Mouse (Mus musculus) hindbrain, postnatal 0 days (tissue): ENCODE results near the gene Oxct2a. TPM values are rescaled to one million over a fixed set of nuclear protein-coding genes. Genes with fewer than 3 reads are reported as not detected.
"Not testable (repeated sequence)": the region's sequence is repeated elsewhere in the genome, so short reads cannot be mapped to it uniquely, and the experiment has no call there.

Experiments used
- ATAC-seq: fragments of 200-750 bp; cut with Nextera tagmentation; 2 replicates; pipeline ENCODE4 v1.8.0; 2017; ENCODE audit warnings: mild to moderate bottlenecking, moderate TSS enrichment, moderate library complexity
- DNase-seq: peaks from one replicate; pipeline ENCODE4 v3.0.0-alpha.2; 2015; ENCODE audit warnings: low spot score
- H3K27ac ChIP-seq: fragments of 300-500 bp; sonication (generic); 2 replicates; pipeline ENCODE4 v1.5.1; 2014; ENCODE audit warnings: mild to moderate bottlenecking
- H3K27me3 ChIP-seq: fragments of 300-500 bp; sonication (generic); 2 replicates; pipeline ENCODE4 v1.6.1; 2014; ENCODE audit warnings: low read length, mixed read lengths; ENCODE audit not compliant: insufficient read depth
- H3K36me3 ChIP-seq: fragments of 300-500 bp; sonication (generic); 2 replicates; pipeline ENCODE4 v1.6.1; 2014; ENCODE audit warnings: low read length, mixed read lengths; ENCODE audit not compliant: insufficient read depth
- H3K4me1 ChIP-seq: fragments of 300-500 bp; sonication (generic); 2 replicates; pipeline ENCODE4 v1.6.1; 2014; ENCODE audit warnings: antibody characterized with exemption, low read length, mixed read lengths; ENCODE audit not compliant: insufficient read depth
- H3K4me2 ChIP-seq: fragments of 300-500 bp; sonication (generic); 2 replicates; pipeline ENCODE4 v1.6.1; 2014; ENCODE audit warnings: low read depth, mild to moderate bottlenecking, low read length, moderate library complexity, mixed read lengths
- H3K4me3 ChIP-seq: fragments of 300-500 bp; sonication (generic); 2 replicates; pipeline ENCODE4 v1.5.1; 2014; ENCODE audit warnings: low read length
- H3K9ac ChIP-seq: fragments of 300-500 bp; sonication (generic); replicated peaks from 2 replicates; pipeline ENCODE4 v1.6.1; 2014; ENCODE audit warnings: mild to moderate bottlenecking, low read length, moderate library complexity, mixed read lengths
- H3K9me3 ChIP-seq: fragments of 300-500 bp; sonication (generic); 2 replicates; pipeline ENCODE4 v1.6.1; 2016; ENCODE audit warnings: low read length, mixed read lengths
- CTCF ChIP-seq: IDR thresholded peaks from 2 replicates; pipeline ENCODE4 v1.5.1; 2016; ENCODE audit warnings: antibody characterized with exemption, control low read depth, low read depth
- WGBS: fragments of 180-500 bp; shearing (Covaris S2); extraction: QIAGEN DNeasy Blood & Tissue Kit; methylation state at CpG from one replicate; pipeline ENCODE4 v1.1.7; 2014; 5-methylcytosine and 5-hydroxymethylcytosine counted together
- polyA plus RNA-seq: library from polyadenylated mRNA; unstranded; fragments of >200 nt; fragmentation: Nextera tagmentation; extraction: Ambion mirVana; gene quantifications from 2 replicates; pipeline ENCODE4 v1.2.1, GENCODE M21; 2015
- total RNA-seq: library from RNA; depleted of rRNA; stranded (reverse); fragments of >200 nt; gene quantifications from 2 replicates; pipeline ENCODE4 v1.2.3, GENCODE M21; 2014

Gene Oxct2a
- total and polyA plus RNA-seq, 2 experiments from 2014 or later = 0.20 to 0.47 TPM

DNA sequence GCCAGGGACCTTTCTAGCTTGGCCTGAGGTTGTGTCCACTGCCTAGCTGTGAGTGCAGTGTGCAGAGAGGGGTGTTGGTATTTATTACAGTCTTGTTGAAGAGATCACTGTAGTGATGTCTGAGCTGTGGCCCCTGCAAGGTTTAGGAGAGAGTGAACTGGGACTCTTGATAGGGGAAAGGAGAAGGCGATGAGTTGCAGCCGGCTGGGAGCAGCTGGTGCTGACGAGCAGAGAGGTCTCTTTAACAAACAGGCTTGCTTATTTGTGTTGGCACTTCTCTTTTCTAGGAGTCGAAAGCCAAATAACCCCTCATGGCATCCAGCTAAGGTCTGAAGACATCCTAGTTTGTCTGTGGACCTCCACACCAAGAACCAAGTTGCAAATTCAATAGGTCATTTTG, 25.2 kb downstream of the Oxct2a start:
- H3K27me3 ChIP-seq = no peaks in the 10 kb centered on the region
- peaks cover 57% of the 10 kb centered on the region for H3K36me3 ChIP-seq
- no peak for ATAC-seq
- H3K4me1 ChIP-seq = no peaks in the 10 kb centered on the region
- H3K4me3 ChIP-seq = no peak overlapping the region
- no peak overlapping the region for H3K4me2 ChIP-seq
- no peak overlapping the region for H3K9ac ChIP-seq
- 76% methylated on average over 4 of the region's 4 CpGs for WGBS
- H3K27ac ChIP-seq = no peak overlapping the region
- no peak for TF ChIP-seq CTCF
- DNase-seq = no peak
- H3K9me3 ChIP-seq = no peaks in the 10 kb centered on the region

DNA sequence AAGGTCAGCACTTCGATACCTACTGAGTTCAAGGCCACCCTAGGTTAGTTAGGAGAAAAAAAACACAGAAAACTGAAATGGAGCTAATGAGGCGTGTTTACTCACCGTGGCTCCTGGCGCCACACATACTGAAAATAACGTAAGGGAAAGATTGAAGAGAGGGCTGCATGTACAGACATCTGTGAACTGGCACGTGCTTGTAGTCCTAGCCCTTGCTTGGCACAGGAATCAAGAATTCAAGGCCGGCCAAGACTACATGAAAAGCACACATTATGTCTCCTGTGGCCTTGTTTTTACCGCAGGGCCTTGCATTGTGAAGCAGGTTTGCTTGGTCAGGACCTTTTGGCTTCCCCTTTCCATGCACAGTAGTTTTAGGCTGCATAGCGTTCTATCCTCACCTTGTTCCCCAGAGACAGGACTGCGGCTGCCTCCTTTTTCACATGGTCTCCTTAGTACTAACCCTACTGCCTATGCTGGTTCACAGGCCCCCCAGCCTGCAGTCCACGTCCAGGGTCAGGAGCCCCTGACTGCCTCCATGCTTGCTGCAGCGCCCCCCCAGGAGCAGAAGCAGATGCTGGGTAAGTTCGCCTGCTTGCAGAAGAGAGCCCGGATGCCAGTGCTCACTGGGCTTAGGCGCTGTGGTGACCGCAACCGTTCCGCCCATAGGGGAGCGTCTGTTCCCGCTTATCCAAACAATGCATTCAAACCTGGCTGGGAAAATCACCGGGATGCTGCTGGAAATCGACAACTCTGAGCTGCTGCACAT, 26.1 kb downstream of the Oxct2a start:
- 84% methylated on average over 21 of the region's 22 CpGs for WGBS
- no peak for DNase-seq
- no peaks in the 10 kb centered on the region for H3K27me3 ChIP-seq
- H3K9ac ChIP-seq = no peak overlapping the region
- H3K36me3 ChIP-seq = peaks cover 57% of the 10 kb centered on the region
- H3K4me2 ChIP-seq = no peak overlapping the region
- no peak for ATAC-seq
- H3K9me3 ChIP-seq = no peaks in the 10 kb centered on the region
- TF ChIP-seq CTCF = no peak
- no peaks in the 10 kb centered on the region for H3K4me1 ChIP-seq
- no peak overlapping the region for H3K27ac ChIP-seq
- no peak overlapping the region for H3K4me3 ChIP-seq

DNA sequence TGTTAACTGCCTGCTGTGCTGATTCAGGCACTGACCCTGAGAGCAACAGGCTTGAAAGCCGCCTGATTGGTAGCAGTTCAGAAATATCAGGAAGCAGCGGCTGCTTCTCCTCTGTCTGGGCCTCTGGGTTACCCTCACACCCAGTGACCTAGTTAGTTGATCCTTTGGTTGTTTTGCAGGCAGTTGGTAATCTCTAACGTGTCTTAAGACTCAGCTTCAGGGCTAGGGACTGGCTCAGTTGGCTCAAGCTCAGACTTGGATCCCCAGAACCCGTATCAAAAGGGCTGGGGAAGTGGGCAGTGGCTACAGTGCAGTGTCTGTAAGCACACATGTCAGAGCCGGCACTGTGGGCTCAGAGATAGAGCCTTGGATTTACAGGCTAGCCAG, 27.3 kb downstream of the Oxct2a start:
- H3K9ac ChIP-seq = no peak overlapping the region
- no peak for DNase-seq
- H3K4me2 ChIP-seq = no peak overlapping the region
- no peaks in the 10 kb centered on the region for H3K4me1 ChIP-seq
- H3K9me3 ChIP-seq = no peaks in the 10 kb centered on the region
- no peak for TF ChIP-seq CTCF
- WGBS = 83% methylated on average over 5 of the region's 5 CpGs
- ATAC-seq = no peak
- H3K4me3 ChIP-seq = no peak overlapping the region
- H3K36me3 ChIP-seq = peaks cover 61% of the 10 kb centered on the region
- H3K27me3 ChIP-seq = no peaks in the 10 kb centered on the region
- no peak overlapping the region for H3K27ac ChIP-seq

DNA sequence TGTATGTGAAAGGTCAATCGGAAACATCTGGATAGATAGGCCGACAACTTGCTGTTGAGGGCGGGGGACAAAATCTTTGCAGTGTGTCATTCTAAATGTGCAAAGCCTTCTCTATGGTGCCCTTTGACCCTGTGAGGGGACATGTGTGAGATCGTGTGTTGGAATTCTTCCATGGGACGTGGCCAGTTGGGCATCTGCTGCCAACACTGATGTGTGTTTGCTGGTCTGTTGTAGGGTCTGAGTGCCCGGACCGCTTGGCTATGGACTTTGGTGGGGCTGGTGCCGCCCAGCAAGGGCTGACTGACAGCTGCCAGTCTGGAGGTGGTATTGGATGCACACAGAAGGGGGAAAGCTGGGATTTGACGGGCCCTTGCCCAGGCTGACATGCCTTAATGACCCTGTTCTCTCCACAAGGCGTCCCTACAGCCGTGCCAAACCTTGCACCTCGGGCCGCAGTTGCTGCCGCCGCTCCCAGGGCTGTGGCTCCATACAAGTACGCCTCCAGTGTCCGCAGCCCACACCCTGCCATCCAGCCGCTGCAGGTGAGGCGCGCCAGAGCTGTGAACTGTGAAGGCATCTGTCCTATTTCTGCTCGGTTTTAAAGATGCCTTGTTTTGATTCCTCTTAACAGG, 27.8 kb downstream of the Oxct2a start:
- H3K9me3 ChIP-seq = no peaks in the 10 kb centered on the region
- no peak overlapping the region for H3K4me3 ChIP-seq
- no peak overlapping the region for H3K4me2 ChIP-seq
- peaks cover 66% of the 10 kb centered on the region for H3K36me3 ChIP-seq
- no peak for TF ChIP-seq CTCF
- H3K27ac ChIP-seq = no peak overlapping the region
- ATAC-seq = no peak
- H3K4me1 ChIP-seq = no peaks in the 10 kb centered on the region
- H3K9ac ChIP-seq = no peak overlapping the region
- no peak for DNase-seq
- no peaks in the 10 kb centered on the region for H3K27me3 ChIP-seq
- 91% methylated on average over 21 of the region's 21 CpGs for WGBS

DNA sequence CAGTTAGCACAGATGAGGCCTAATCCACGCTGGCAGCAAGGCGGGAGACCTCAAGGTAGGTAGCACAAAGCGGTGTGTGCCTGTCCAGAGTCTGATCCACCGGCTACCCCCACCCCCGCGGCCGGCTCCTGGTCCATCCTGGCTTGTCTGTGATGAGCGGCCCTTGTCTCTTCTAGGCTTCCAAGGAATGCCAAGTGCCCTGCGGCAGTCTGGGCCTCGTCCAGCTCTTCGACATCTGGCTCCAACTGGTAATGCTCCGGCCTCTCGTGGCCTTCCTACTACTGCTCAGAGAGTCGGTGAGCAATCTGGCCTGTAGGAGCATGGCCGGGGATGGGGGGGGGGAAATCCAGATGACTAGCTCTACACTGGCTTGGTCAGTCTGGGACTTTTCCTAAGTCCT, 28.4 kb downstream of the Oxct2a start:
- not testable (repeated sequence) for ATAC-seq, H3K9me3 ChIP-seq, H3K4me1 ChIP-seq, H3K27me3 ChIP-seq, H3K27ac ChIP-seq, H3K4me3 ChIP-seq, DNase-seq, H3K4me2 ChIP-seq, H3K9ac ChIP-seq
- 79% methylated on average over 15 of the region's 15 CpGs for WGBS
- peaks cover 69% of the 10 kb centered on the region for H3K36me3 ChIP-seq

DNA sequence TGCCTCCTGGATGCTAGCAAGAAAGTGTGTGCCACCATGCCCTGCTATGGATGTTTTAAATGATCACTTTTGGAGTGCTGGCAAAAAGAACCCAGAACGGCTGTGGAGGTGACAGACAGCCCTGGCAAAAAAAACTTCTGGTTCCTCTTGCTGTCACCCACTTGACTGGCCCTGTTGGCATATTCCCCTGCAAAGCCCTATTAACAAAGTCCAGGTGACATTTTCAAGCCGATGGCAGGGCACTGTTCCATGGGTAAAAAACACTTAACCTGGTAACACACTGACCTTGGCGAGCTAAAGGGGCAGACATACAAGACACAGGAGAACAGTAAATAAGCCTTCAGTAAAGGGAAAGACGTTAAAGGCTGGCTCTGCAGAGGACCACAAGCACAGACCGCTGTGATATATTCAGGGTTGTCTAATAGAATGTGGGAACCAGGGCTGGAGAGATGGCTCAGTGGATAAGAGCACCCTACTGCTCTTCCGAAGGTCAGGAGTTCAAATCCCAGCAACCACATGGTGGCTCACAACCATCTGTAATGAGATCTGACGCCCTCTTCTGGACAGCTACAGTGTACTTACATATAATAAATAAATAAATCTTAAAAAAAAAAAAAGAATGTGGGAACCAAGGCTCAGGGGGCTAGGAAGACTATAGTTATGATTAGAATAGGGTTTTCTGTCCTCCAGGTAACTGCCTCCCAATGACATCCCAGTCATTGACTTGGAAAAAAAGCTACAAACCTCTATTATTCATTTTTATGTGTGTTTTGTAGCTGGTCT, 29.6 kb downstream of the Oxct2a start:
- no peak for ATAC-seq
- 85% methylated on average over 7 of the region's 7 CpGs for WGBS
- H3K4me2 ChIP-seq = no peak overlapping the region
- no peak for DNase-seq
- H3K36me3 ChIP-seq = peaks cover 74% of the 10 kb centered on the region
- no peak overlapping the region for H3K27ac ChIP-seq
- H3K9me3 ChIP-seq = no peaks in the 10 kb centered on the region
- TF ChIP-seq CTCF = 0 out of 2 replicates have a peak, but pooled peaks have one; percentile 1
- no peaks in the 10 kb centered on the region for H3K27me3 ChIP-seq
- H3K9ac ChIP-seq = no peak overlapping the region
- H3K4me3 ChIP-seq = no peak overlapping the region
- no peaks in the 10 kb centered on the region for H3K4me1 ChIP-seq
